Mouse (Mus musculus) CD4-positive helper T cell, adult 2 months (primary cell): ENCODE measurements around the gene Duxbl2.
"Not testable (repeated sequence)": the region's sequence is repeated elsewhere in the genome, so short reads cannot be mapped to it uniquely, and the experiment has no call there.

Source experiments
- DNase-seq: peaks from one replicate; pipeline ENCODE4 v3.0.0-alpha.2; 2012; ENCODE audit warnings: low read depth, missing footprints, low spot score

The Duxbl2 gene

GRCm38 (mm10) chr14:26118150-26118549, at the start of gene Duxbl2:
Gene Duxbl2, plus strand, starts transcription at chr14:26118349.
- not testable (repeated sequence) for DNase-seq

- not testable (repeated sequence) for DNase-seq
These were observed 41.3 kb upstream of the Duxbl2 start for GRCm38 (mm10) chr14:26076620-26077390.

- DNase-seq, result not testable (repeated sequence)
These were observed 36.9 kb upstream of the Duxbl2 start, which contains the start of gene Cphx2 for GRCm38 (mm10) chr14:26081216-26081615. Gene Cphx2, plus strand, starts transcription at chr14:26081516.

- not testable (repeated sequence) for DNase-seq
These were observed 36.2 kb upstream of the Duxbl2 start, which contains the start of gene Cphx3 for GRCm38 (mm10) chr14:26081997-26082396. Gene Cphx3, plus strand, starts transcription at chr14:26082297.

GRCm38 (mm10) chr14:26097622-26098021, 20.5 kb upstream of the Duxbl2 start:
- not testable (repeated sequence) for DNase-seq

- DNase-seq, result not testable (repeated sequence)
These were observed 426 bp downstream of the Duxbl2 start for GRCm38 (mm10) chr14:26118550-26119000.

- not testable (repeated sequence) for DNase-seq
These were observed 946 bp downstream of the Duxbl2 start for GRCm38 (mm10) chr14:26119095-26119494.

GRCm38 (mm10) chr14:26147095-26147494, 28.9 kb downstream of the Duxbl2 start:
- DNase-seq, result not testable (repeated sequence)

GRCm38 (mm10) chr14:26156032-26156431, 37.9 kb downstream of the Duxbl2 start:
- not testable (repeated sequence) for DNase-seq

GRCm38 (mm10) chr14:26161156-26161555, 43.0 kb downstream of the Duxbl2 start:
- DNase-seq, result not testable (repeated sequence)

GRCm38 (mm10) chr14:26162423-26162822, 44.3 kb downstream of the Duxbl2 start:
- not testable (repeated sequence) for DNase-seq

GRCm38 (mm10) chr14:26165266-26165665, 47.1 kb downstream of the Duxbl2 start:
- DNase-seq, result not testable (repeated sequence)

- DNase-seq, result not testable (repeated sequence)
These were observed 55.8 kb downstream of the Duxbl2 start for GRCm38 (mm10) chr14:26173955-26174354.

- not testable (repeated sequence) for DNase-seq
These were observed 56.9 kb downstream of the Duxbl2 start for GRCm38 (mm10) chr14:26175028-26175427.
